Mouse (Mus musculus): ENCODE results near the gene Krt80.

Krt80 gene

GRCm38 (mm10) chr15:101373286-101373898 is 3.4 kb upstream of the Krt80 start:
- DNase-seq, result no peak

DNA sequence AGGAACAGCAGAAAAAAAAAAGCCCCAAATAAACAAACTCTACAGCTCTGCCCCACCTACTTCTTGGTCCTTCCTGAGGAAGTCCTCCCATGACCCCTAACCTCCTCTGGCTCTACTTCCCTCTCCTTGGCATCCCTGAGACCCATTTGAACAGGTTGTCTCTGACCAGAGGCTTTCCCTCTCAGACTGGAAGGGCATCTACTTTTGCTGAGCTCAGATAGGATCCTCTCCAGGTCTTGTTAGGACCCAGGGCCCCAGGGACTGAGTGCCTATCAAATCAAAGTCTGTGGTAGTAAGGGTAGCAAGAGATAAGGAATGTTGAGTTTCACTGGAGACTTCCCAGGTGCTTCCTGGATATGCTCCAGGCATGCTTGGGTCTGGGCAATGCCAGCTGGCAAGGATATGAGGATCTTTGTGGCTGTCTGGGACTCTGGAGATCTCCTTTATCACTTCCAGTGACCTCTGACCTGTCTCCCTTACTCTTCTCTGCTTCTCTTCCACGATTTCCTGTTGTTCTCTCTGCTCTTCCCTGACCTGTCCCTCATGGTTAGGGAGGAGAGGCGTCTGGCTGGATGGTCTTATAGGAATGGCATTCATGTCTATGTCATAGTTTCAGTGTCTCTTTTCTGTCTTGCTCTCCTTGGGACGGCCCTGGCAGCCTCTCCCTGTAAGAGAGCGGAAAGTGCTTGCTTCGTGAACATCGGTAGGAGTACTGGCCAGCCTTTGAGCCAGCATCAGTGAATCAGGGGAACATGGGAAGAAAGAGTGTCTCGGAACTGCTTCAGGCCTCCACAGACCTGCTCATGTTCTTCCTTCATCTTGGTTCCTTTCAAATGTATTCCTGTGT is 2.4 kb upstream of the Krt80 start:
- no peak for DNase-seq

DNA sequence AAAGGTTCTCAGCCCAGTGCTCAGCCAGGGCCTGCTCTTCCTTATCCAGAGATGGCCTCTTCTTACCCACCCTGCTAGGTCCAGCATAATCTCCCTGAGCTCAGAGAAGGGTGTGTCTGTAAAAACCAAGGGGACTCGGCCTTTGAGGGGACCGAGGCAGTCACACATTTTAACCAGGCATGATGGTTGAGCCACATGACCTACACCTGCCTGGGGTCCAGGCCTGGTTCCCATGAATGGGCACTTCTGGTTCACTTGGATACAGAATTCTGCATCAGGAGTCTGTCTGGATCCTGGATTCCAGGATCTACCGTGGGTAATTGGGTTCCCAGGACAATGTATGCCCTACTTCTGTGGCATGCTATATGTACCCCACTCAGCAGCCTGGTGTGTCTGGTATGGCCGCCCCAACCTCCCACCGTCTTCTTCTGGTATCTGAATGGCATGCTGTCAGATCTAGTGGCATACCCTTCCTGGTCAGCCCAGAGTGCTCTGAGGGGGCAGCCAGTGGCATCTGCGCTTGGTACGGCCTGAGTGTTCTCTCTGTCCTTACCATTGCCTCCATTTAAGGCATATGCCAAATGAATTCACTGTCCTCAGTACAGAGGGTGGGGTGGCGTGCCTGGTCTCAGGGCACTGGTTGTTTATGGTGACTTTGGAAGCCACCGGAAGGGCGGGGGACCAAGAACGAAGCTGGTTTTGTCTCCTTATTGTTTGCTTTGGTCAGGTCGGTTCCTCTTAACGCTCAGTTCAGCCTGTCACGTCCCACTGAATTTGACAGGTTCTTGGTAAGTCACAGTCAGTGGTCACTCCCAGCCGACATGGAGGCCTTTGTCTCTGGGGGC is 1.4 kb upstream of the Krt80 start:
- no peak for DNase-seq

- no peak for DNase-seq
Observed at GRCm38 (mm10) chr15:101369382-101370100, 421 bp downstream of the Krt80 start.

DNA sequence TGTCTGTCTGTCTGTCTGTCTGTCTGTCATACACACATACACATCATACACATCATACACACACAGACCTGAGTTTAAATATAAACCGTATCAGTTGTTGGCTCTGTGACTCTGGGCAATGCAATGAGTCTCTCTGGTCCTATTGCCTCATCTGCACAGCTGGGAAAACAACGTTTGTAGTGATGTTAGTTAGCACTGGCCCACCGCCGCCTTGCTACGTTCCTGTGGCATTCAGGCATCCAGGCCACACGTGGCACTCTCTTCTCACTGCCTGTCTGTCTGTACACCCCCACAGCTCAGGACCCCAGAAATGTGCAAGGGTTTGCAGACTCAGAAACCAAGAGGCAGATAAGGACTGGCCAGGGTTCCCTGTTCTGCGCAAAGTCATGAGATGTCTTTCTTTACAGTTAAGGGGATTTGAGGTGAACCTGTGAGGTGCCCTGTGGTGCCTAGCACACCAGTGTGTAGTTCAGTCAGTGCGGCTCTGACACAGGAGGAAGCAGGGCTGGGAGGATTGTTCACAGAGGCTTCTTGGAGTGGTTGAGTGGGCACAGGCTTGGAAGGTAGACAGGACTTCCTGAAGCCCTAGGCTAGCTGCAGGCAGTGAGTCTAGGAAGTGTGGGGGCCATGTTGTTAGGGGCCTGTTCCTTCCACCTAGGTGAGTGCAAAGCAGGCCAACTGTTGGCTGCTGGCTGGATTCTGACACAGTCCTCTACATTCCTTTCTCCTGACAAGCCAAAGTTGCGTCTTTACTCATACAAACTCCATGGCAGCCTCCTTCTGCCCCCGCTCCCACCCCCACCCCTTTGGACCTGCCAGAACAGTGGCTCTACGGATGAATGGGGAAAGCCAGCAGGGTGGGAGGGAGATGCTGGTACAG is 1.2 kb downstream of the Krt80 start:
- DNase-seq, result no peak

- DNase-seq, result no peak
Observed at GRCm38 (mm10) chr15:101368015-101368414, 1.9 kb downstream of the Krt80 start.

DNA sequence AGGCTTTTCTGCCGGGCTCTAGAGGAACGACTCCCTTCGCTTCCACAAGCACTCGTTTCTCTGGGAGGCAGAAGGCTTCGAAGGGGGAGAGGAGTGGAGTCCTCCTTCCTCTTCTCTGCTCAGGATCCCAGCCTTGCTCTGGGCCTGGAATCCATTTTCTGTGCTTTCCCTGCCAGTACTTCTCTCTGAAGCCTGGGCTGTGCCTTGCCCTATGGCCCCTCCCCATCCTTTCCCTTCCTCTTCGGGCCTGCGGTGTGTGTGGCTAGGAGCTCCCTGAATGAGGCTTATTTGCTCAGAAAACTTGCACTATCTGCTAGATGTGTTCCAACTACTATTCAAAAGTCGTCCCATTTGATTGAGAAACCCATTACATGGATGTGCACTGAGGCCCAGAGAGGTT is 2.5 kb downstream of the Krt80 start:
- no peak for DNase-seq

DNA sequence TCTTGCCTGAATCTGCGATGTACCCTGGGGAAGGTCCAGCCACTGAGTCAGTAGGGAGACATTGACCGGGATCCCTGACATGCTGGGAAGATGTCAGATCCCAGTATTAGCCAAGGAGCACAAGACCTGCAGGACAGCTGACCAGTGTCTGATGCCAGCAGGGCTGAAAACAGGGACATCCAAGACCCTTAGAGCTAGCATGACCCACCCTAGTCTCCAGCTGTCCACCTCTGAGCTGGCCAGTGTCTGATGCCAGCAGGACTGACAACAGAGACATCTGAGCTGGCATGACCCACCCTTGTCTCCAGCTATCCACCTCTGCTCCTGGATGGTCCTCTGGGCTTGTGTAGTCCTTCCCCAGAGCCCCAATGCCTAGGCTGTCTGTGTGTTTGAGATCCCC is 3.0 kb downstream of the Krt80 start:
- no peak for DNase-seq

- no peak for DNase-seq
Observed at GRCm38 (mm10) chr15:101366482-101366881, 3.5 kb downstream of the Krt80 start.

GRCm38 (mm10) chr15:101365721-101366120 is 4.2 kb downstream of the Krt80 start:
- DNase-seq, result no peak

DNA sequence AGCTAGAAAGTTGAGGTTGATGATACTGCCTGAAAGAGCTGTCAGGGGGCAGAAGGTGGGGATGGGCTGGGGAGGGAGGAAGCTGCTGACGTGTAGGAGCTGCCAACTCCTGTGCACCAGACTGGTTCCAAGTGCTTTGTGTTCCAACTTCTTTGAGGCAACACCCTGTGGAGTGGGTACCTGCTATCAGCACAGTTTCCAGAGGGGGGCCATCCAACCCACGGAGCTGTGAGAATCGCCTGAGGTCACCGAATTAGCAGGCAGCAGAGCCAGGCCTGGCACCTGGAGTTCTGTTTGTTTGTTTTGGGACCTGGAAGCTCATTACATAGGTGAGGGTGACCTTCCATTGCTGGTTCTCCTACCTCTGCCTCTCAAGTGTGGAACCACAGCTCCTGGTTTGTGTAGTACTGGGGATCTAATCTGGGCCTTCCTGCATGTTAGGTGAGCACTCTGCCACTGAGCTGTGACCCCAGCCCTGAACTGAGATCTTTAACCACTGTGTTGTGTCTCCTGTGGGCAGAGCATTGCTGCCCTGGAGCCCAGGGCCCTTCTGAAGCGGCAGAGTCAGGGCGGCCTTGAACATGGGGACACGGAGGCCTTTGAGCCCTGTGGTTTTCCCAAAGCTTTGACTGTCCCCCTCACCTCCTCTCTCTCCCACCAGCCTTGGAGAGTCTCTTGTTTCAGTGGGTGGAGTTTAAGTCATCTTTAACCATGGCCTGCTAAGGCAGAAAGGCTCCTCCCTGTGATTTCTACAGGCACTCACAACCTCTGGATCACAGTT is 4.9 kb downstream of the Krt80 start:
- no peak for DNase-seq

- no peak for DNase-seq
Observed at GRCm38 (mm10) chr15:101364425-101364824, 5.5 kb downstream of the Krt80 start.

- no peak for DNase-seq
Observed at GRCm38 (mm10) chr15:101363933-101364332, 6.0 kb downstream of the Krt80 start.

DNA sequence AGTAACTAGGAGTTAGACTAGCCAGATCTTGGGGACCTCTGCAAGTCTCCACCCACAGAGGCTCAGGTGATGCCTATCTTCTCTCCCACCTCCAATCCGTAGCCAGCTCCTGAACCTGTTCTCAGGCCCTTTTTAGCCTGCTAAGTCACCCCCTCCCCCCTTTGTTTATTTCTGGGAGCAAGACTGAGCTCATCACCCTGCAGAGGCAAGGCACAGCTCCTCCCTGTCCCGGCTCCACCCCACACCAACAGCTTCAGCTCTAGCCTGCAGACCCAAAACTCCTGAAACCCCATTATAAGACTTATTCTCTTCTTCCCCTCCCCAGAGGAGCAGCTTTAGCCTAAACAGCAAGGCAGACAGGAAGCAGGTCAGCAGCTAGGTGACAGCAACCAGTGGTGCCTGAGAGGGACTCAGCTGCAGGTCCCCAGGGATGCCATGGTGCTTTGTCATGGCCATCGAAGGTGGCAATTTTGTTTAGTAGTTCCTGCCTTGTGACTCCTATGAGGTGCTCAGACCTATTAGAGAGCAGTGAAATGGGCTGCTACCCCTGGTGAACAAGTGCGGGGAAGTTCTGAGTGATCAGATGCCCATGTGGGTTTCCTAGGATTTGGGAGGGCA is 7.5 kb downstream of the Krt80 start:
- DNase-seq, result peak in 1 of 2 experiments; percentile 54

GRCm38 (mm10) chr15:101355382-101355786 is 14.6 kb downstream of the Krt80 start:
- no peak for DNase-seq

GRCm38 (mm10) chr15:101352706-101353465 is 17.1 kb downstream of the Krt80 start:
- no peak for DNase-seq

- no peak for DNase-seq
Observed at GRCm38 (mm10) chr15:101352047-101352446, 17.9 kb downstream of the Krt80 start.

- peak in 1 of 2 experiments; percentile 19 for DNase-seq
Observed at GRCm38 (mm10) chr15:101341797-101342515, 28.0 kb downstream of the Krt80 start.

GRCm38 (mm10) chr15:101339537-101339936 is 30.4 kb downstream of the Krt80 start:
- peak; percentile 56 to 85 for DNase-seq

All from spleen, adult 18-20 months (tissue).